Mouse (Mus musculus) embryonic facial prominence, embryonic 10.5 days (tissue): ENCODE measurements around the gene Snx15. TPM values are rescaled to one million over a fixed set of nuclear protein-coding genes. Genes with fewer than 3 reads are reported as not detected.
A peak's percentile ranks its signal among the peaks of the same experiment; 100 is the strongest.

ENCODE experiments used
- DNase-seq: peaks from one replicate; pipeline ENCODE4 v3.0.0-alpha.2; 2017; ENCODE audit warnings: low spot score
- H3K27ac ChIP-seq: fragments of 300-500 bp; sonication (generic); replicated peaks from 2 replicates; pipeline ENCODE4 v1.5.1; 2016; ENCODE audit warnings: mild to moderate bottlenecking
- H3K27me3 ChIP-seq: fragments of 300-500 bp; sonication (generic); replicated peaks from 2 replicates; pipeline ENCODE4 v1.6.1; 2016; ENCODE audit warnings: low read depth, mild to moderate bottlenecking; ENCODE audit not compliant: poor library complexity, severe bottlenecking
- H3K36me3 ChIP-seq: fragments of 300-500 bp; sonication (generic); replicated peaks from 2 replicates; pipeline ENCODE4 v1.6.1; 2016; ENCODE audit warnings: mild to moderate bottlenecking, moderate library complexity
- H3K4me1 ChIP-seq: fragments of 300-500 bp; sonication (generic); 2 replicates; pipeline ENCODE4 v1.6.1; 2016
- H3K4me3 ChIP-seq: fragments of 300-500 bp; sonication (generic); 2 replicates; pipeline ENCODE4 v1.5.1; 2016; ENCODE audit warnings: mild to moderate bottlenecking, moderate library complexity
- H3K9me3 ChIP-seq: fragments of 300-500 bp; sonication (generic); 2 replicates; pipeline ENCODE4 v1.6.1; 2016; ENCODE audit warnings: mild to moderate bottlenecking
- WGBS: fragments of 180-500 bp; shearing (Covaris S2); methylation state at CpG from one replicate; pipeline ENCODE4 v1.1.7; 2016; 5-methylcytosine and 5-hydroxymethylcytosine counted together
- polyA plus RNA-seq: library from polyadenylated mRNA; unstranded; fragments of >200 nt; fragmentation: Nextera tagmentation; extraction: Ambion mirVana; gene quantifications from 2 replicates; pipeline ENCODE4 v1.2.1, GENCODE M21; 2016

Gene Snx15
- polyA plus RNA-seq, 1 experiment from 2014 or later, result 30.2 TPM

- WGBS, result 90% methylated on average over 9 of the region's 9 CpGs
- H3K4me1 ChIP-seq, result peaks cover 31% of the 10 kb centered on the region
- no peak for DNase-seq
- H3K9me3 ChIP-seq, result no peaks in the 10 kb centered on the region
- no peak within 1 kb of the TSS for H3K27ac ChIP-seq
- peak within 1 kb of the TSS; percentile 14; the same call in 1 of the 2 replicates for H3K4me3 ChIP-seq
- no peaks in the 10 kb centered on the region for H3K27me3 ChIP-seq
- H3K36me3 ChIP-seq, result peaks cover 57% of the 10 kb centered on the region
These were observed 45.9 kb downstream of the Snx15 start, which contains the start of gene Gm28374 for GRCm38 (mm10) chr19:6082156-6082555. Gm28374 (minus strand) TSS chr19:6082256.

GRCm38 (mm10) chr19:6079983-6080480, 48.1 kb downstream of the Snx15 start, which contains the start of gene Tmem262:
Tmem262 (plus strand) TSS chr19:6080033.
- Histone ChIP-seq H3K9me3 (no peaks in the 10 kb centered on the region), H3K4me3 (no peak within 1 kb of the TSS; the same call in 1 of the 2 replicates), H3K27me3 (no peaks in the 10 kb centered on the region), H3K36me3 (peaks cover 51% of the 10 kb centered on the region), H3K4me1 (peaks cover 30% of the 10 kb centered on the region), H3K27ac (no peak within 1 kb of the TSS)
- DNase-seq, result no peak
- 93% methylated on average over 12 of the region's 12 CpGs for WGBS

- Histone ChIP-seq H3K27ac (peak within 1 kb of the TSS; percentile 94), H3K36me3 (peaks cover 56% of the 10 kb centered on the region), H3K9me3 (no peaks in the 10 kb centered on the region), H3K4me1 (peaks cover 19% of the 10 kb centered on the region), H3K4me3 (peak within 1 kb of the TSS; percentile 70), H3K27me3 (no peaks in the 10 kb centered on the region)
- peak; percentile 86 for DNase-seq
- 2% methylated on average over 33 of the region's 33 CpGs for WGBS
These were observed 51.3 kb downstream of the Snx15 start, which contains the start of gene Vps51 for GRCm38 (mm10) chr19:6076564-6077393. Vps51 (minus strand) TSS chr19:6077231.

DNA sequence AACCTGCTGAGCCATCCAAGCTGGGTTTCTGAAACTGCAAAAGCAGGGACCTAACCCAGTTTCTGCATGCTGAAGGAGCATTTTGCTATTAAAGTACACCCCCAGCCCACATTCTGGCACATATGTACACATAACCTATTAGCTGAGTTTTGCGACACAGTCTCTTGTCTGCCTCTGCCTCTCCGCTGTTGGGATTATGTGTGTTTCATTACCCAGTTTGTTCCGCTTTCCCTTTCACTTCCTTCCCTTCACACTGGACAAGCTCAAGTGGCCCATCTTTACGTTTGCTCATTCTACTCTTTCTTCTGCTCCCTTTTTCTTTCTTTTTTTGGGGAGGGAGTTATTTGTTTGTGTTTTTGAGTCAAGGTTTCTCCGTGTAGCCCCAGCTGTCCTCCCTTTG, 54.2 kb downstream of the Snx15 start:
- peaks cover 59% of the 10 kb centered on the region for H3K36me3 ChIP-seq

DNA sequence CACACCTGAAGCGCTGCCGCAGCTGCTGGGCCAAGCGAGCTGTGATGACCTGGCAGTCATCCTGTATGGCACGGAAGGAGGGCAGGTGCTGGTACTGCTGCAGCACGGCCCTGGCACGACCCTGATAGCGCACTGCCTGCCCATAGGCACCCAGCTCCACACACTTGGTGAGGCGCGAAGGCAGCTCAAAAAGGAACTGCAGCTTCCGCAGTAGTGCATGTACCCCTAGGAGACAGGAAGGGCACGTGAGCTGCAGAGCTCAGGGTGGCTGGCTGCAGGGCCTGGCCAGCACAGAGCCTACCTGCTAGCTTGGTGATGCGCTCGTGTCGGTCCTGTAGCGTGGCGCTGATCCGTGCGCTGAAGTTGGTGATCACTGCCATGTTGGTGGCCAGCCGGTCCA, 56.8 kb downstream of the Snx15 start:
- Histone ChIP-seq H3K4me3 (peak overlapping the region; percentile 21; the same call in 1 of the 2 replicates), H3K4me1 (peaks cover 30% of the 10 kb centered on the region), H3K9me3 (no peaks in the 10 kb centered on the region), H3K36me3 (peaks cover 63% of the 10 kb centered on the region), H3K27ac (no peak overlapping the region), H3K27me3 (no peaks in the 10 kb centered on the region)
- DNase-seq, result no peak
- WGBS, result 93% methylated on average over 19 of the region's 19 CpGs

More for the DNA sequence above, 54.2 kb downstream of the Snx15 start:
- no peak overlapping the region for H3K4me3 ChIP-seq
- no peak overlapping the region for H3K27ac ChIP-seq
- WGBS, result 96% methylated on average over 5 of the region's 5 CpGs
- no peaks in the 10 kb centered on the region for H3K27me3 ChIP-seq
- DNase-seq, result no peak
- no peaks in the 10 kb centered on the region for H3K9me3 ChIP-seq
- peaks cover 19% of the 10 kb centered on the region for H3K4me1 ChIP-seq

DNA sequence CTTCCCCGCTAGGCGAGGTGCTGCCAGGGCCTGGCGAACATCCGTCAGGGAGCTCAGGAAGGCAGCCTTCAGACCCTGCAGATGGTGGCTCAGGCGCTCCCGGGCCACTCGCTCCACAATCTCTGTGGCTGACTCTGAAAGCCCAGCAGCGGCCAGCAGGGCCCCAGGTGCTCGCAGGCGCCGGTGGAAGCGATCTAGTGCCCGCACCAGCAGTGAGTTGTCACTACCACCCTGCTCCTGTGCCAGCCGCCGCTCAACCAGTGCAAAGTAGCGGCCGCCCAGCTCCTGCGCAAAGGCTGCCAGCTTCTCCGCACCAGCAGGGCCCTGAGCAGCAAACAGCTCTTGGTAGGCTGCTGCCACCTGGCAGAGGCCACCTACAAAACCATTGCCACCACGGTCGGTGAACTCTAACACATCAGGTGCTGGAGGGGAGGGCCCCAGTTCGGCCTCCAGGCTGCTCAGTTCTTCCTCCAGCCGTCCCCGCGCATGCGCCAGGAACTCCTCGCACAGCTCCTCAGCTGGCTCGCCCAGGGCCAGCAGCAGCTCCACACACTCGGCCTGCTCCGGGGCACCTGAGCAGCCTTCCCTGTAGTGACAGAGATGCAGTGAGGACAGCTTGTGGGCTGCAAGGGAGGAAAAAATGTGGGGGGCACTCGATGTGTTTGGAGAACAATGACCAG, 57.4 kb downstream of the Snx15 start:
- no peak for DNase-seq
- Histone ChIP-seq H3K27me3 (no peaks in the 10 kb centered on the region), H3K9me3 (no peaks in the 10 kb centered on the region), H3K4me3 (peak overlapping the region; percentile 21; the same call in 1 of the 2 replicates), H3K4me1 (peaks cover 28% of the 10 kb centered on the region), H3K36me3 (peaks cover 63% of the 10 kb centered on the region), H3K27ac (no peak overlapping the region)
- 92% methylated on average over 31 of the region's 31 CpGs for WGBS

DNA sequence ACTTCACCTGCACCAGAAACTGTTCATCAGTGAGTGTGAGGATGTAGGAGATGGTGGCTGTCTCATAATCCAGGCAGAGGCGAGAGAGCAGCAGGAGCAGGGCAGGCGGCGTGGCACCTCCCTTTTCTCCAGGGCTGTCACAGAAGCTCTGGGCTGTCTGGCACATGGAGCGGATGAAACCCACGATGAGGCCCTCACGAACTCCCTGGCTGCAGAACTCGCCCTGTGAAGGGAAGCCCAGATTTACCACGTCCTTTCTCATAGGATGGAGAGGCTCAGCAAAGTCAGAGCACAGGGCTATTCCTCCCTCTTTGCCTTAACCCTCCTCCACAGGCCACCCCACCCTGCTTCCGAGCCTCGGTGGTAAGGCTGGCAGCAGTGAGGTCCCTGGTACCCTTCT, 58.3 kb downstream of the Snx15 start:
- 93% methylated on average over 10 of the region's 10 CpGs for WGBS
- Histone ChIP-seq H3K4me3 (no peak overlapping the region; the same call in 1 of the 2 replicates), H3K27me3 (no peaks in the 10 kb centered on the region), H3K36me3 (peaks cover 55% of the 10 kb centered on the region), H3K4me1 (peaks cover 26% of the 10 kb centered on the region), H3K9me3 (no peaks in the 10 kb centered on the region), H3K27ac (no peak overlapping the region)
- no peak for DNase-seq

Other genes starting within 250 kb of the Snx15 start
- gene Tigd3, start 234.2 kb downstream of the Snx15 start, polyA plus RNA-seq, result 6.8 and 7.4 TPM in 2 replicates
- gene Dpf2, start 215.3 kb downstream of the Snx15 start, polyA plus RNA-seq, result 231 and 251 TPM in 2 replicates
- gene Cdc42ep2, start 203.5 kb downstream of the Snx15 start, polyA plus RNA-seq, result 1.5 and 2.2 TPM in 2 replicates
- gene Pola2, start 164.1 kb downstream of the Snx15 start, polyA plus RNA-seq, result 119 and 120 TPM in 2 replicates
- gene Slc22a20, start 142.2 kb downstream of the Snx15 start, polyA plus RNA-seq, result not detected in 2 replicates
- 2.9 and 3.2 TPM in 2 replicates for gene Capn1, start 112.4 kb downstream of the Snx15 start, polyA plus RNA-seq
- gene Syvn1, start 81.7 kb downstream of the Snx15 start, polyA plus RNA-seq, result 34.5 and 38.1 TPM in 2 replicates
- gene Mrpl49, start 70.5 kb downstream of the Snx15 start, polyA plus RNA-seq, result 82.5 and 84.6 TPM in 2 replicates
- 831 and 861 TPM in 2 replicates for gene Fau, start 70.5 kb downstream of the Snx15 start, polyA plus RNA-seq
- 33.8 and 35.6 TPM in 2 replicates for gene Znhit2, start 67.1 kb downstream of the Snx15 start, polyA plus RNA-seq
- gene Tm7sf2, start 59.9 kb downstream of the Snx15 start, polyA plus RNA-seq, result 30.3 and 31.4 TPM in 2 replicates
- 70.5 and 71.9 TPM in 2 replicates for gene Vps51, start 51.1 kb downstream of the Snx15 start, polyA plus RNA-seq
- gene Tmem262, start 48.3 kb downstream of the Snx15 start, polyA plus RNA-seq, result not detected in 2 replicates
- 2.0 TPM in 2 replicates for gene Gm28374, start 46.0 kb downstream of the Snx15 start, polyA plus RNA-seq
- gene Zfpl1, start 43.3 kb downstream of the Snx15 start, polyA plus RNA-seq, result 75.7 and 79.7 TPM in 2 replicates
- 66.2 and 70.1 TPM in 2 replicates for gene Cdca5, start 43.3 kb downstream of the Snx15 start, polyA plus RNA-seq
- gene AC131692.1, start 33.9 kb downstream of the Snx15 start, polyA plus RNA-seq, result 0.41 and 0.56 TPM in 2 replicates
- gene Naaladl1, start 22.5 kb downstream of the Snx15 start, polyA plus RNA-seq, result 0.87 and 0.89 TPM in 2 replicates
- gene Sac3d1, start 9.7 kb downstream of the Snx15 start, polyA plus RNA-seq, result 66.1 and 67.7 TPM in 2 replicates
- not detected in 2 replicates for gene Batf2, start 12.7 kb upstream of the Snx15 start, polyA plus RNA-seq
- 111 and 112 TPM in 2 replicates for gene Arl2, start 13.2 kb upstream of the Snx15 start, polyA plus RNA-seq
- not detected in 2 replicates for gene Majin, start 56.1 kb upstream of the Snx15 start, polyA plus RNA-seq
- 0.98 and 1.3 TPM in 2 replicates for gene Gpha2, start 98.1 kb upstream of the Snx15 start, polyA plus RNA-seq
- 25.5 and 26.3 TPM in 2 replicates for gene Ppp2r5b, start 107.6 kb upstream of the Snx15 start, polyA plus RNA-seq
- 12.5 and 13.6 TPM in 2 replicates for gene Atg2a, start 113.4 kb upstream of the Snx15 start, polyA plus RNA-seq
- gene Ehd1, start 148.4 kb upstream of the Snx15 start, polyA plus RNA-seq, result 81.8 and 83.5 TPM in 2 replicates
- 0.12 and 0.39 TPM in 2 replicates for gene Cdc42bpg, start 178.2 kb upstream of the Snx15 start, polyA plus RNA-seq
- gene Men1, start 206.7 kb upstream of the Snx15 start, polyA plus RNA-seq, result 122 and 130 TPM in 2 replicates
- gene Map4k2, start 212.8 kb upstream of the Snx15 start, polyA plus RNA-seq, result 11.0 and 14.0 TPM in 2 replicates
- 185 and 205 TPM in 2 replicates for gene Sf1, start 235.4 kb upstream of the Snx15 start, polyA plus RNA-seq